Mouse (Mus musculus): Measurements from ENCODE around the gene Iqcf4. TPM values are rescaled to one million over a fixed set of nuclear protein-coding genes. Genes with fewer than 3 reads are reported as not detected.

The Iqcf4 gene
- polyA plus RNA-seq, 1 experiment from 2014 or later: not detected

Other genes with a start within 250 kb of the Iqcf4 start
- 14.4 and 21.0 TPM in 2 replicates for gene Dusp7, start 202.4 kb downstream of the Iqcf4 start, polyA plus RNA-seq (2016; fragmentation: Nextera tagmentation; extraction: Ambion mirVana)
- 735 and 862 TPM in 2 replicates for gene Rpl29, start 141.5 kb downstream of the Iqcf4 start, polyA plus RNA-seq (2016; fragmentation: Nextera tagmentation; extraction: Ambion mirVana)
- gene Acy1, start 132.7 kb downstream of the Iqcf4 start, polyA plus RNA-seq (2016; fragmentation: Nextera tagmentation; extraction: Ambion mirVana): 31.2 and 45.1 TPM in 2 replicates
- gene Abhd14b, start 123.5 kb downstream of the Iqcf4 start, polyA plus RNA-seq (2016; fragmentation: Nextera tagmentation; extraction: Ambion mirVana): 4.8 and 7.8 TPM in 2 replicates
- 42.0 and 46.2 TPM in 2 replicates for gene Abhd14a, start 123.3 kb downstream of the Iqcf4 start, polyA plus RNA-seq (2016; fragmentation: Nextera tagmentation; extraction: Ambion mirVana)
- gene Pcbp4, start 117.7 kb downstream of the Iqcf4 start, polyA plus RNA-seq (2016; fragmentation: Nextera tagmentation; extraction: Ambion mirVana): 135 and 186 TPM in 2 replicates
- 0.14 and 0.35 TPM in 2 replicates for gene Gpr62, start 105.1 kb downstream of the Iqcf4 start, polyA plus RNA-seq (2016; fragmentation: Nextera tagmentation; extraction: Ambion mirVana)
- gene Rrp9, start 95.0 kb downstream of the Iqcf4 start, polyA plus RNA-seq (2016; fragmentation: Nextera tagmentation; extraction: Ambion mirVana): 51.3 and 74.6 TPM in 2 replicates
- gene Parp3, start 94.0 kb downstream of the Iqcf4 start, polyA plus RNA-seq (2016; fragmentation: Nextera tagmentation; extraction: Ambion mirVana): 1.4 and 1.7 TPM in 2 replicates
- not detected in 2 replicates for gene Iqcf1, start 71.0 kb downstream of the Iqcf4 start, polyA plus RNA-seq (2016; fragmentation: Nextera tagmentation; extraction: Ambion mirVana)
- not detected in 2 replicates for gene Iqcf5, start 56.4 kb downstream of the Iqcf4 start, polyA plus RNA-seq (2016; fragmentation: Nextera tagmentation; extraction: Ambion mirVana)
- gene Iqcf3, start 9.4 kb downstream of the Iqcf4 start, polyA plus RNA-seq (2016; fragmentation: Nextera tagmentation; extraction: Ambion mirVana): not detected in 2 replicates
- gene Iqcf6, start 55.6 kb upstream of the Iqcf4 start, polyA plus RNA-seq (2016; fragmentation: Nextera tagmentation; extraction: Ambion mirVana): not detected in 2 replicates
- 0.21 TPM in 1 of 2 replicates, not detected in the other for gene Grm2, start 85.1 kb upstream of the Iqcf4 start, polyA plus RNA-seq (2016; fragmentation: Nextera tagmentation; extraction: Ambion mirVana)
- 36.7 and 38.7 TPM in 2 replicates for gene Tex264, start 114.9 kb upstream of the Iqcf4 start, polyA plus RNA-seq (2016; fragmentation: Nextera tagmentation; extraction: Ambion mirVana)
- gene Rad54l2, start 218.2 kb upstream of the Iqcf4 start, polyA plus RNA-seq (2016; fragmentation: Nextera tagmentation; extraction: Ambion mirVana): 5.7 and 6.4 TPM in 2 replicates

All from heart, embryonic 10.5 days (tissue).